Mouse (Mus musculus) kidney, adult 2 months (tissue): ENCODE data around the gene Adrb1. TPM values are rescaled to one million over a fixed set of nuclear protein-coding genes. Genes with fewer than 3 reads are reported as not detected.

Experiments used
- DNase-seq: peaks from one replicate; pipeline ENCODE4 v3.0.0; 2021
- H3K27ac ChIP-seq: fragments of 200-500 bp; 2 replicates; pipeline ENCODE4 v1.5.1; 2012; ENCODE audit warnings: low read depth, low read length, control low read depth, inconsistent platforms; ENCODE audit not compliant: insufficient read depth
- H3K27me3 ChIP-seq: fragments of 200-500 bp; replicated peaks from 2 replicates; pipeline ENCODE4 v1.6.1; 2012; ENCODE audit warnings: mild to moderate bottlenecking, moderate library complexity, low read length, inconsistent platforms; ENCODE audit not compliant: control insufficient read depth, insufficient read depth
- H3K36me3 ChIP-seq: fragments of 200-500 bp; 2 replicates; pipeline ENCODE4 v1.6.1; 2012; ENCODE audit warnings: mild to moderate bottlenecking, moderate library complexity, low read length, inconsistent platforms; ENCODE audit not compliant: control insufficient read depth, insufficient read depth
- H3K4me1 ChIP-seq: fragments of 200-500 bp; 2 replicates; pipeline ENCODE4 v1.6.1; 2011; ENCODE audit warnings: low read length; ENCODE audit not compliant: control insufficient read depth, insufficient read depth
- H3K4me3 ChIP-seq: fragments of 200-500 bp; 2 replicates; pipeline ENCODE4 v1.5.1; 2011; ENCODE audit warnings: mild to moderate bottlenecking, low read depth, low read length, control low read depth; ENCODE audit not compliant: insufficient read depth
- CTCF ChIP-seq: fragments of 200-500 bp; conservative IDR thresholded peaks from 2 replicates; pipeline ENCODE4 v1.5.1; 2011; ENCODE audit warnings: low read depth, mild to moderate bottlenecking, control low read depth, low read length, moderate library complexity, mixed read lengths; ENCODE audit not compliant: insufficient read depth, insufficient read length
- POLR2A ChIP-seq: fragments of 200-500 bp; IDR thresholded peaks from one replicate; pipeline ENCODE4 v1.6.1; 2011; ENCODE audit warnings: low read depth, low read length, control low read depth
- WGBS: fragments of 180-500 bp; shearing (Covaris S2); methylation state at CpG from one replicate; pipeline ENCODE4 v1.1.7; 2018; 5-methylcytosine and 5-hydroxymethylcytosine counted together
- polyA plus RNA-seq: library from polyadenylated mRNA; depleted of rRNA; stranded (reverse); fragments of >200 nt; gene quantifications from 2 replicates; pipeline ENCODE4 v1.2.3, GENCODE M21; 2012

The Adrb1 gene
- polyA plus RNA-seq, 1 experiment = 2.7 TPM

DNA sequence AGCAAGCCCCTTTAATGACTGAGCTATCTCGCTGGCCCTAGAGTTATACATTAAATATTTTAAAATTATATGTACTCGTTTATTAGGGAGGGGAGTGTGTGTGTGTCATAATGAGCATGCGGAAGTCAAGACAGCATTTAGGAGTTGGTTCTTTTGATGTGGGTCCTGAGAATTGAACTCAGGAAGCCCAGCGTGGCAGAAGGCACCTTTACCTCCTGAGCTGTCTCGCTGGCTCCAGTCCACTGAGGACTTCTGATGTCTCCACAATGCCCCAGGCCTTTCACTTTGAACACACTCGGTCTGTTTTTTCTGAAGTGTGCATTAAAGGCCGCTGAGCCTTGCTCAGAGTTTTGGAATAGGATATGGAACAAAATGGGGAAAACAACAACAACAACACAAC lies 39.7 kb upstream of the Adrb1 start:
- Histone ChIP-seq H3K27ac (no peak overlapping the region), H3K36me3 (no peaks in the 10 kb centered on the region), H3K4me1 (no peaks in the 10 kb centered on the region), H3K27me3 (no peaks in the 10 kb centered on the region), H3K4me3 (no peak overlapping the region)
- TF ChIP-seq CTCF (no peak), POLR2A (no peak)
- no peak for DNase-seq
- 90% methylated on average over 7 of the region's 7 CpGs for WGBS

DNA sequence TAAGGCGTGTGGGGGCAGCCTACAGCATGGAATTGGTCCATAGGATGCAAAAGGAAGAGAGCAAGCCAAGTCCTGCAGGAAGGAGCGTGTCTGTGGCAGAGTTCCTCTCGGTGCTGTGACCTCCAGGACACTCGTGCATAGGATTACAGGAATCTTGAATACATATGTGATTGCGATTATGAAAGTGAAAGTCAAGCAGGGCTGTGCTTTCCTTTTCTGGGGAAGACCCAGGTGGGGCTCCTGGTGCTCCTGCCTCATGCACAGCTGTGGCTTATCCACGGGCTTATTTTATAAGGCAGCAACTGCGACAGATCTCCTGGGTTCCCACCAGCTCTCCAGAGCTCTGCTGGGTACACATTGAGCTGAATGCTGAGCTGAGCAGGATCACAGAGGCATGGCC lies 39.2 kb upstream of the Adrb1 start:
- no peak overlapping the region for H3K4me3 ChIP-seq
- H3K27ac ChIP-seq = no peak overlapping the region
- no peaks in the 10 kb centered on the region for H3K27me3 ChIP-seq
- TF ChIP-seq CTCF (no peak), POLR2A (no peak)
- H3K4me1 ChIP-seq = no peaks in the 10 kb centered on the region
- H3K36me3 ChIP-seq = no peaks in the 10 kb centered on the region
- WGBS = 86% methylated on average over 7 of the region's 7 CpGs
- DNase-seq = no peak

DNA sequence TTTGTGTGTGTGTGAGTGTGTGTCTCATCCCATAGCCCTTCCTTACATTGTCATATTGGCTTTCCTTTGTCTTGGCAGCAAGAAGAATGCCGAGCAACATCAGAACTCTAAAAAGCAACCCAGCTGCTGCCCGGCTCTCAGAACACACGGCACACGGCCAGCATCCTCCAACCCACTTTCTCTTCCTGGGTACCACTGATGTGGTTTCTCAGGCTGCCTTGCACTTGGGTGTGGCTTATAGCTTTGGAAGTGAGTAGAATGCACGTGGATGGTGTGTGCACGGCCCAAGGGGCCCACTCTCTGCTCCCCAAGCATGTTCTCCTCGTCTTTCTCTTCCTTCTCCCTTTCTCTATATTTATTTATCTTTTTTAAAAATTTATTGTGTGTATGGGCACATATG lies 36.5 kb upstream of the Adrb1 start:
- H3K4me1 ChIP-seq = no peaks in the 10 kb centered on the region
- H3K36me3 ChIP-seq = no peaks in the 10 kb centered on the region
- no peak overlapping the region for H3K4me3 ChIP-seq
- 77% methylated on average over 7 of the region's 7 CpGs for WGBS
- TF ChIP-seq CTCF = no peak
- no peak for TF ChIP-seq POLR2A
- H3K27me3 ChIP-seq = no peaks in the 10 kb centered on the region
- DNase-seq = no peak
- no peak overlapping the region for H3K27ac ChIP-seq

GRCm38 (mm10) chr19:56686218-56686617 lies 35.8 kb upstream of the Adrb1 start:
- 81% methylated on average over 12 of the region's 12 CpGs for WGBS
- Histone ChIP-seq H3K36me3 (no peaks in the 10 kb centered on the region), H3K4me1 (no peaks in the 10 kb centered on the region), H3K27me3 (no peaks in the 10 kb centered on the region), H3K27ac (no peak overlapping the region), H3K4me3 (no peak overlapping the region)
- no peak for DNase-seq
- no peak for TF ChIP-seq POLR2A

- H3K4me1 ChIP-seq = no peaks in the 10 kb centered on the region
- H3K27me3 ChIP-seq = no peaks in the 10 kb centered on the region
- WGBS = 90% methylated on average over 8 of the region's 8 CpGs
- H3K36me3 ChIP-seq = no peaks in the 10 kb centered on the region
- no peak overlapping the region for H3K27ac ChIP-seq
- DNase-seq = no peak
- no peak overlapping the region for H3K4me3 ChIP-seq
- TF ChIP-seq CTCF = no peak
- no peak for TF ChIP-seq POLR2A
Measured at GRCm38 (mm10) chr19:56687026-56687635, 34.9 kb upstream of the Adrb1 start.

DNA sequence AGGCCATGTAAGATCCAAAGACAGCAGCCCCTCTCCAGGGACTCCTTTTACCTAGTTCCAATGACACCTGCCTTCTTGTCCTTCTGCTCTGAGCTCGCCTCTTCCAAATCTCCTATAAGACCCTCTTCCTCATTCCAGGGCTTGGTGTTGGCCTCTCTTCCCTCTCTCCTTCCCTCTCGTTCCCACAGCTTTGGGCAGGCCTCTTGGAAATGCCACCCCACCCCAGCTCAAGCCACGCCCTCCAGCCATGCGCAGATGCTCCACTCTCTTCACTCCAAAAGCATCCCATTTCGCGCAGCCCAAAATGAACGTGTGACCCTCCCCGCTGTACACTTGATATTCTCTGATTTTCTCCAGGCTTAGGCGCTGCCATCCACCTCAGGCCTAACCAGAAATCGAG lies 34.3 kb upstream of the Adrb1 start:
- H3K36me3 ChIP-seq = no peaks in the 10 kb centered on the region
- no peaks in the 10 kb centered on the region for H3K4me1 ChIP-seq
- 92% methylated on average over 10 of the region's 10 CpGs for WGBS
- no peak overlapping the region for H3K4me3 ChIP-seq
- H3K27me3 ChIP-seq = no peaks in the 10 kb centered on the region
- no peak overlapping the region for H3K27ac ChIP-seq
- no peak for DNase-seq
- TF ChIP-seq CTCF (no peak), POLR2A (no peak)

GRCm38 (mm10) chr19:56688661-56689335 lies 33.2 kb upstream of the Adrb1 start:
- Histone ChIP-seq H3K36me3 (no peaks in the 10 kb centered on the region), H3K4me3 (no peak overlapping the region), H3K27ac (no peak overlapping the region), H3K4me1 (no peaks in the 10 kb centered on the region), H3K27me3 (no peaks in the 10 kb centered on the region)
- 79% methylated on average over 12 of the region's 12 CpGs for WGBS
- no peak for TF ChIP-seq POLR2A
- TF ChIP-seq CTCF = no peak
- DNase-seq = no peak

- WGBS = 74% methylated on average over 6 of the region's 6 CpGs
- no peaks in the 10 kb centered on the region for H3K4me1 ChIP-seq
- H3K36me3 ChIP-seq = no peaks in the 10 kb centered on the region
- H3K4me3 ChIP-seq = no peak overlapping the region
- H3K27me3 ChIP-seq = no peaks in the 10 kb centered on the region
- H3K27ac ChIP-seq = no peak overlapping the region
- no peak for TF ChIP-seq POLR2A
- no peak for TF ChIP-seq CTCF
- DNase-seq = no peak
Measured at GRCm38 (mm10) chr19:56689493-56689892, 32.5 kb upstream of the Adrb1 start.
